Mouse (Mus musculus): Measurements from ENCODE around the gene Rnd3. TPM values are rescaled to one million over a fixed set of nuclear protein-coding genes. Genes with fewer than 3 reads are reported as not detected.

The Rnd3 gene
- total RNA-seq, 2 experiments from 2014 or later, result 6.5 to 9.0 TPM

DNA sequence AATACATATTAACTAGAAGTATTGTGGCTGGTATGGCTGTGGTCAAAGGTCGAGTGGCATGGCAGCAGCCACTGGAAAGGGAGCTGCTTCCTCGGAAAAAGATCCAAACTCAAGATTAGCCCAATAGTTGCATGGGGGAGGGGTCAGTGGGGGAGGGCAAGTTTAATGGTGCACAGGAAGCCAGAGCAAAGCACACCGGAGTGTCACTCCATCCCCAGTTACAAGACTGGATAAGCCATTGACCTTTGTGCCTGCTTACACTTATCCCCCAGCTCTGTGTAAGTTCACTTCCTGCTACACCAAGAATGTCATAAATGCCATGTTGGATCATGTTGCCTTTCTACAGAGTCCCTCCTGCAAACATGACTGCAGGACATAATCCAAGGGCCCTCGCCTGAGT, 11.2 kb downstream of the Rnd3 start:
- no peak for DNase-seq
- intact Hi-C loops (cut with DNase I), result no loop called here

DNA sequence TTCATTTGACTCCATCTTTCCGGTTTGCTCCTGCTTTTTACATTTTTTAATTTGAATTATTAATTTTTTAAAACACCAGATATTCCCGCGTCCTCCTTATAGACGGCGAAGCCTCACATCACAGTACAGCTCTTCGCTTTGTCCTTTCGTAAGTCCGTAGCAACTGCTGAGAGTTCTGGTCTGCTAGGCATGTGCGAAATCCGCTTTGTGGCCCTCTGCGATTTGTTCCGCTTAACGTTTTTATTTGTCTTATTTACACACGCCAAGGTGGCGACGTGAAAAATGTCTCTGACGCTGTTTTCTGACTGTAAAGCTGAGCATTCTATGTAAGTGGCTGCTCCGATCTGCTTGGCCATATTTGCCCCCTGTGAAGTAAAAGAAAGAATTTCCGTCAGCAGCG, 16.7 kb downstream of the Rnd3 start:
- intact Hi-C loops (cut with DNase I), result no loop called here
- no peak for DNase-seq

DNA sequence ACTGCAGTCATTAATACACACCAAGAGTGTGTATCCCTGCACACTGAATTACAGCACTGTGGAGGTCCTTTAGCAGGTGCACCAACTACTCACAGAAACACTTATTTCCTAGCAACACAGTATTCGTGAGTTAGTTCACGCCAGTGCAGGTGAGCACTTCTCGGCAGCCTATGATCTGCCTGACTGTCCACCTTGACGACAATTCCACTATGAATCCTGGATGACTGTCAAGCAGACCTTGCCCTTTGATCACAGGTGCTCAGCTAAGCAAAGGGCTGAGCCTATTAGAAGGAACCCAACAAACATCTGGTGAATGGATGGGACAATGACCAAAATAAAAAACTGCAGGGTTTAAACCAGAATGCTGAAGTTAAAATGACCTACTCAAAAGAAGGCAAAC, 20.8 kb downstream of the Rnd3 start:
- no peak for DNase-seq

DNA sequence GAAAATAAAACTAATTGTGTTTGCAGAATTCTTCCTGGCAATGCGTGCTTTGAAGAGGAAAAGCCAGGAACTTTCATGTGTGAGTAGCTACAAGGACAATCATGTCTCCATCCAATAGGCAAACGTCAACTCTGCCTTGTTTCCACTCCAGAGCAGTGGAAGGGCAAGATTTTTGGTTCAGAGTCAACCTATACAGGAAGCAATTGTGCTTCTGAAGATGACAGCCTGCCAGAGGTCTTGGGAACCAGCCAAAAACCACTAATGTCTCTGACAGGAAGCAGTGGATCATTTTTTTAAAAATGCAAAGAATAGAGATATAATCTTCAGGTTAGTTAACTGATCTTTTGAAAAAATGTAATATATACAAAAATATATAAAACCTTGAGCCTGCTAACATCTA, 38.6 kb downstream of the Rnd3 start:
- intact Hi-C loops (cut with DNase I), result no loop called here
- DNase-seq, result peak in 1 of 2 experiments; percentile 19

More for the DNA sequence above, 20.8 kb downstream of the Rnd3 start:
- intact Hi-C loops (cut with DNase I), result no loop called here

DNA sequence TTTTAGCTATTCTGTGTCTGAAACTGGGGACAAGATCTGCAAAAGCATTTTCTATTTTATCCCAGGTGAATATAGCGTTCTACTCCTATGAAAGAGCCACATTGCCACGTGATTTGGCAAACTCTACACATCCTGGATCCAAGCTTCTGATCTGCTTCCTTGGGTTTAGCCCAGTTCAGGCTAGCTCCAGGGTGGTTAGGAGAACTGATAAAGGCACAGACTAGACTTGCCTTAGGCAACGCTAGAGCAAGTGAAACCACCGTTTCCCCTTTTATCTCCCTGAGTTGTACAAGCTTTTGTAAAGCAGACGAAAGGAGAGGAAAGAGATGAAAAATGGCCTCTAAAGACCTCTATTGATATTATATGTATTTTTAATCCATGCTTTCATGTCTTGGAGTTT, 40.3 kb downstream of the Rnd3 start:
- no peak for DNase-seq
- intact Hi-C loops (cut with DNase I), result no loop called here

DNA sequence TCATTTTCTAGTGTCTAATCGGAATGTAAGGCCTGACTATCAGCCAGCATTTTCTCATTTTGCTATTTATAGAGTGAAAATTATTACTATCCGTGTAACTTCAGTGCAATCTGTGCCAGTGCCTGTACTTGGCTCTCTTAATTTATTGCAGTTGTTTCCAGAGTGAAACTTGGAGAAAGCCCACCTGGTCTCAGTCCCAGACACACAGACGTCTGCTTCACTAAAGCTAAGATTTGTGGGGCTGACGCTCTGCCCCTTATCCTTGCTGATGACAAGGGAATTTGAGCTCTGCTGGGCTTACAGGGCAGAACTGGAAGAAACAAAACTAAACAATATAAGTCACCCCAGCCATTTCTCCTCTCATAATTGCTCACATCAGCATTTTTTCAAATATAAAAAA, 47.7 kb downstream of the Rnd3 start:
- DNase-seq, result peak in 1 of 2 experiments; percentile 29
- intact Hi-C loops (cut with DNase I), result no loop called here

DNA sequence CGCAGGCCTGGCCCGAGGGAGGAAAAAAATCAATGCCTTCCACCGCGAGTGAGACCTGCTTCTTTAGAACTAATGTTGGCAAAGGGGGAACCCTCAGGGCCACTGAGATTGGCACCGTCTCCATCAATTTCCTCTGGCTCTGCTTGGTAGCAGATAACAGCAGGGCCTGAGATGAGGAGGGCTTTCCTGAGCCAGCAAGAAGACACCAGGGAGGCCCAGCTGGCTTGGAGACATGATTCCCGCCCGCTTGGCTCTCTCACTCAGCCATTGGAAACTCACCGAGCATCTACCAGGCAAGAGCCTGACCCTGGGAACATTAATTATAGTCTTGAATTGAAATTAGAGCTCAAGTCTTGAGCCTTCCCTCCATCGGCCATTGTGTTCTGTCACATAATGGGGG, 48.9 kb downstream of the Rnd3 start:
- peak; percentile 51 to 56 for DNase-seq
- intact Hi-C loops (cut with DNase I), result no loop called here

DNA sequence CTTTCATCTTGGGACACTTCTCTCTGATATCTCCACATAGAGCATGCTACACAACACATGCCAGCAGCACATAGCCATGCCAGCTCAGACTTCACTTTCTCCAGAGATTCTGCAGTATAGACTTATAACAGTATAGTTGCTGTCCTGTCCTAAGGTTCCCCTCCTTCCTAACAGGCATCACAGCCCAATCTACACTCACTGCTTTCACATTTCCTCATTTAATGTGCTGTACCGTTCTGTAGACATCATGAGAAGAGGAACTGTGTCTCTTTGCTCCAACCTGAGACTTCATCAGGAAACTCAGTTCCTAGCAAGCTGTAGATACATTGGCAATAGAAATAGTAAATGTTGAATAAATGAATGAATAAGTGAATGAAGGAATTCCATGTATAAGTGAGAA, 49.7 kb downstream of the Rnd3 start:
- intact Hi-C loops (cut with DNase I), result no loop called here
- DNase-seq, result no peak

DNA sequence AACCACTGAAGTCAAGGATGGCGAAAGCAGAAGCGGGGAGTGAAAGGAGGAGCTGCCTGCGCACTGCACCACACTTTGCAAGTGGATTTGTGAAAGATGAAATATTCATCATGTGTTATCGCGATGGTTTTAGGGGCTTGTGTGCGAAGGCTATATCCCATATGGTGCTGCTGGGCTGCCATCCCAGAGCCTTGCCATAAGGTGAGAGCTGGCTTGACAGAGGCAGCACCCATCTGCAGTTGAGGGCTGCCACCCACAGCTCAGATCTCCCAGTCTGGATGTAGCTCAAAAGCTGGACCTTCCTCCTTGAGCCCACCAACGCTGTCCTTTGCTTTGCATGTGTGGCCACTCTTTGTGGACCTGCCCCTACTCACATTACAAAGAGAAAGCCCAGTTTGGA, 58.2 kb downstream of the Rnd3 start:
- no peak for DNase-seq
- intact Hi-C loops (cut with DNase I), result no loop called here

DNA sequence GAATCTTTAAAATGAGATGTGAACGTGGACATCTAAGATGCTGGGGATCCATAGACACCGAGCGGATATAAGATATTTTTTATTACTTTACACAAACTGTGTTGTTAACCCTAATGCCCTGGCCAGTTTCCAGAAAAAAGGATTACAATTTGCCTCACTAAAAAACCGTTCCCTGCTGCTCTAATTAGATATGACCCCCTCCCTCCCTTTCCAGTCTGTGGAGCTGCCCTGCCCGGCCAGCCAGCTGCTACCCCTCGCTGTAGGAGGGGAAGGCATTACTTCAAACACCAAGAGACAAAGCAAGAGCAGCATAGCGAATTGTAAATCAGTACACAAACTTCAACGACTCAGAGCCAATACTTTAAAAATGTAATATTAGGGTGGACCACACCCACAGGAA, 58.9 kb downstream of the Rnd3 start:
- DNase-seq, result no peak
- intact Hi-C loops (cut with DNase I), result no loop called here

DNA sequence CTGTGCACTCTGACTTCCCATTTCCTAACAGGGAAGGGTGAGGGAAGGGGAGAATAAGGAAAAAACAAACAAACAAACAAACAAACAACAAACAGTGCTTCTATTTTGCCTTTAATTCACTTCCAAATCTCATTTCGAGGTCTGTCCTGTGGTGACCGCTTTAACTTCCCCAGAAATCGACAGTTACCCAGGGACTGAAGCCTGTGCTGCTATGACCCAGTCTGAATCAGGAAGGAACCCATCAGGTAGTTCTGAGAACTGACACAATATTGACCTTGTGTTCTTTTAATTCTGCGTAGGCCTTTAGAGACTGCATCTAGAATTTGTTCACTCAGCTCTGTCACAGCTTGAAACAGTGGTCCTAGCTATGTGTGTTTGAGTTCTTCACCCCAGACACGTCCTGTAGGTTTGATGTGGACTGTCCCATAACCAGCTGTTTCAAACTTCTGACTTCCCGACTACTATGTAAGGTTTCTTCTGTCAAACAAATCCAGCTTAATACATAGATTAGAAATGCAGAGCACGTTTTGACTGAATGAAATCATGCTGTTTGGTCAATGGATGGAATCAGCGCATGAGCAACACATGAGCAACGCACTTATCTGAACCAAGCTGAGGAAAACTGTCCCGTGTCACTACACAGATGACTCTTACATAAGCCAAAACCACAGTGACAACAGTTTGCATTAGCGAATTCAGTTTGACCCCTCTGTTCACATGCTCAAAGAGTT, 59.9 kb downstream of the Rnd3 start:
- intact Hi-C loops (cut with DNase I), result no loop called here

DNA sequence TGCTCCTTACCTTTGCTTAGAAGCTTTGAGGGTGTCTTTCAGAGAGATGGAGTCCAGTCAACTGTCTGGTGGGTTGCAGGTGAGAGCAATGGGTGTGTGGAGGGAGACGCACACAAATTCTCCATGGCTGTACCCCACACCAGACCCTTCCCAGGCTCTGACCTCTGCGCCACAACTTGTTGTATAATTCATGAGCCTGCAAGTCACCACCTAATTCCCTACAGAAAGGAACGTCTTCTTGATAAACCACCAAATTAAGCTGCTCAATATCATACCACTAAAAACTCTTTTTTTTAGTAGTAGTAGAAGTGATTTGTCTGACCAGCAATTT, 60.8 kb downstream of the Rnd3 start:
- no peak for DNase-seq
- intact Hi-C loops (cut with DNase I), result no loop called here

More for the DNA sequence above, 59.9 kb downstream of the Rnd3 start:
- DNase-seq, result no peak

DNA sequence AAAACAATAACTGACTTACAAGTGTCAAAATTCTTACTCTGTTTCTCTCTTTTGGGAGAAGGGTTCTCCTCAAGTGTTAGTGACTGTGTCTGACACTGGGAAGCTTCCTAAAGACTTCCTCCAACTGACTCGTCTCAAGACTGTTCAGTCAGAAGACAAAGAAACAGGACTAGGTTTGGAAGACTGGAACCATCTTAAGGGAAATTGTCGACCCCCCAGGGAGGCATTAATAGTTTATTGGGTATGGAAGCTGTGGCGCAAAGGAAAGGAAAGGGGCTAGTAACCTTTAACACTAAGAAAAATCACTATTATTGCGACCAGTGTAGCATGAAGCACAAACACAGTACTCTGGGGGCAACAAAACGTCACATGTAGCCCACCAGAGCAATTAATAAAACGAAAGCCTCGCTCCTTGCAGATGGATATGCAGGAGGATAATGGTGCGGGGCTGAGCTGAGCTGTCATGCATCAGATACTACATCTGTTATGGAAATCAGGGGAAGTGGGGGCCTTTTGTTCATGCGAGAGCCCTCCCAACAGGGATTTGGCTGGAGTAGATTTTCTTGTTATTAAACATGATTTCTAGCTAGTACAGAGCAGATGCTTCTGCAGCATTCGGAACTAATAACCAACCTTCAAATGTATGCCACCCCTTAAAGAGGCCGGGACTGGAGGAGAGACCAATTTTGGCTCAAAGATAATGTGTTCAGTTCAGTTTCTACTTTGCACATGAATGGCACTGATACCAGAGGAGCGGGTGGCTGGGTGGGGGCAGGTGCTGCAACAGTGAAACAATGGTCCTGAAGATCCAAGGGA, 61.4 kb downstream of the Rnd3 start:
- intact Hi-C loops (cut with DNase I), result no loop called here
- DNase-seq, result no peak

DNA sequence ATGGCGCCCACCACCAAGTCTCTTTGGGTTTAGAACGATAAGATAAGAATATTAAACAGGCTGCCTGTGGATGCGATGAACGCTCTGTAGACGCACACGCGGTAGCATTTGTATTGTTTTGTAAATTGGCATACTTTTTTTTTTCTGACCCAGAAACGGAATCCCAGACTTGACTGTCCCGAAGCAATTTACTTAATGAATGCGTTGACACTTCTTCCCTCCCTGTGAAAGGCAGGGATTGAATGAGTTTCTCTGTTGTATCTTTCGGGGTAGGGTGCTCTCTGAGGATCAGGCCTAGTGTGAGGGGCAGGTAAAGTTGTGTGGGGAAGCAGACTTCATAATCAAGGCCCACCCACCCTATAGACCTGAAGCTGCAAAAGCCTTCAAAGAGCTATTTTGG, 63.8 kb downstream of the Rnd3 start:
- DNase-seq, result no peak

DNA sequence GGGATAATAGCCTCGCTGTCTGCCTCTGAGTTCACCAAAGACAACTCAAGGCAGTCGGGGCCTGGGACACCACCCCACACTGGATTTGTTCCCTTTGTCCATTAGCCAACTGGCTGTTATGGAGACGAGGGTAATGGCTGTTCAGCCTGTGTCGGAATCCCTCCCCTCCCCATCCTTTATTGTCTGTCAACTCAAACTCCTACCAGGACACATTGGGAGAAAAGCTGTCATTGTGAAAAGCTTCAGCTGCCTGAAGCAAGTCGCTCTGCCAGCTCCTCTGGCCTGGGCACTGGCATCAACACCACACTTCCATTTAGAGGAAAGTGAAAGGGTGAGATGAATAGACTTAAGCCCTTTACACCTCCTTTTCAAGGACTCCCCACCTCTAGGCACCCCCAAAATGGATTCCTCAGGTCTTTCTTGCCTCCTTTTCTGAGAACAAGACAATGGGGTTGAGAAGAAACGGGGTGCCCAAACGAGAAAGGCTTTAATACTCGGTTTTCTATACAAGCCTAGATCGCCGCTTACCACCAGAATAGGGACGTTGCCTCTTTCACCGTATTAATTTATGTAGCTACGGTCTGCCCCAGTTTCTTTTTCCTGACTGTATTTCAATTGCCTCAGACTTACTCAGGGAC, 66.1 kb downstream of the Rnd3 start:
- DNase-seq, result no peak
- intact Hi-C loops (cut with DNase I), result no loop called here

More for the DNA sequence above, 63.8 kb downstream of the Rnd3 start:
- intact Hi-C loops (cut with DNase I), result no loop called here

All from gastrocnemius, postnatal 36 days (tissue).